Mouse (Mus musculus): ENCODE results near the gene Tma7. TPM values are rescaled to one million over a fixed set of nuclear protein-coding genes. Genes with fewer than 3 reads are reported as not detected.

Tma7 gene
- polyA plus RNA-seq, 1 experiment from 2014 or later, result 683 TPM

- ATAC-seq, result no peak
- H3K4me1 ChIP-seq (replicated peaks; ENCODE audit: control insufficient read depth, insufficient read depth, low read length), result no peaks in the 10 kb centered on the region
- H3K27me3 ChIP-seq (replicated peaks; ENCODE audit: control insufficient read depth, insufficient read depth, low read length), result no peaks in the 10 kb centered on the region
- no peak for TF ChIP-seq CTCF (IDR thresholded peaks at IDR 0.05; ENCODE audit: low read depth)
- H3K4me3 ChIP-seq (ENCODE audit: low read depth, low read length), result no peak overlapping the region
- H3K27ac ChIP-seq (ENCODE audit: low read depth, low read length), result no peak overlapping the region
- H3K9me3 ChIP-seq (ENCODE audit: control insufficient read depth), result no peaks in the 10 kb centered on the region
- H3K36me3 ChIP-seq (ENCODE audit: control insufficient read depth, insufficient read depth), result no peaks in the 10 kb centered on the region
- no peak overlapping the region for H3K9ac ChIP-seq (ENCODE audit: low read depth, low read length)
- H3K4me2 ChIP-seq (replicated peaks; ENCODE audit: low read depth), result no peak overlapping the region
- 85% methylated on average over 3 of the region's 3 CpGs for WGBS
Observed at GRCm38 (mm10) chr9:109124164-109124563, 41.8 kb upstream of the Tma7 start.

- H3K36me3 ChIP-seq (ENCODE audit: control insufficient read depth, insufficient read depth), result no peaks in the 10 kb centered on the region
- TF ChIP-seq CTCF (IDR thresholded peaks at IDR 0.05; ENCODE audit: low read depth), result no peak
- 40% methylated on average over 6 of the region's 6 CpGs for WGBS
- H3K27ac ChIP-seq (ENCODE audit: low read depth, low read length), result no peak overlapping the region
- no peaks in the 10 kb centered on the region for H3K27me3 ChIP-seq (replicated peaks; ENCODE audit: control insufficient read depth, insufficient read depth, low read length)
- H3K4me1 ChIP-seq (replicated peaks; ENCODE audit: control insufficient read depth, insufficient read depth, low read length), result no peaks in the 10 kb centered on the region
- ATAC-seq, result no peak
- no peaks in the 10 kb centered on the region for H3K9me3 ChIP-seq (ENCODE audit: control insufficient read depth)
- H3K4me2 ChIP-seq (replicated peaks; ENCODE audit: low read depth), result no peak overlapping the region
- H3K4me3 ChIP-seq (ENCODE audit: low read depth, low read length), result no peak overlapping the region
- H3K9ac ChIP-seq (ENCODE audit: low read depth, low read length), result no peak overlapping the region
Observed at GRCm38 (mm10) chr9:109123266-109123665, 40.9 kb upstream of the Tma7 start.

- Histone ChIP-seq H3K4me1 (replicated peaks; ENCODE audit: control insufficient read depth, insufficient read depth, low read length) (no peaks in the 10 kb centered on the region), H3K4me3 (ENCODE audit: low read depth, low read length) (no peak overlapping the region), H3K4me2 (replicated peaks; ENCODE audit: low read depth) (no peak overlapping the region), H3K27ac (ENCODE audit: low read depth, low read length) (no peak overlapping the region), H3K9me3 (ENCODE audit: control insufficient read depth) (no peaks in the 10 kb centered on the region), H3K36me3 (ENCODE audit: control insufficient read depth, insufficient read depth) (no peaks in the 10 kb centered on the region), H3K9ac (ENCODE audit: low read depth, low read length) (no peak overlapping the region), H3K27me3 (replicated peaks; ENCODE audit: control insufficient read depth, insufficient read depth, low read length) (no peaks in the 10 kb centered on the region)
- ATAC-seq, result no peak
- WGBS, result 45% methylated on average over 2 of the region's 2 CpGs
- TF ChIP-seq CTCF (IDR thresholded peaks at IDR 0.05; ENCODE audit: low read depth), result peak; percentile 80
Observed at GRCm38 (mm10) chr9:109122553-109123085, 40.2 kb upstream of the Tma7 start.

- H3K4me1 ChIP-seq (replicated peaks; ENCODE audit: control insufficient read depth, insufficient read depth, low read length), result no peaks in the 10 kb centered on the region
- no peaks in the 10 kb centered on the region for H3K36me3 ChIP-seq (ENCODE audit: control insufficient read depth, insufficient read depth)
- no peaks in the 10 kb centered on the region for H3K9me3 ChIP-seq (ENCODE audit: control insufficient read depth)
- no peak overlapping the region for H3K4me2 ChIP-seq (replicated peaks; ENCODE audit: low read depth)
- no peak overlapping the region for H3K9ac ChIP-seq (ENCODE audit: low read depth, low read length)
- H3K27me3 ChIP-seq (replicated peaks; ENCODE audit: control insufficient read depth, insufficient read depth, low read length), result no peaks in the 10 kb centered on the region
- no peak for TF ChIP-seq CTCF (IDR thresholded peaks at IDR 0.05; ENCODE audit: low read depth)
- no peak overlapping the region for H3K4me3 ChIP-seq (ENCODE audit: low read depth, low read length)
- H3K27ac ChIP-seq (ENCODE audit: low read depth, low read length), result no peak overlapping the region
- WGBS, result 92% methylated on average over 6 of the region's 6 CpGs
- no peak for ATAC-seq
Observed at GRCm38 (mm10) chr9:109120956-109121355, 38.6 kb upstream of the Tma7 start.

- TF ChIP-seq CTCF (IDR thresholded peaks at IDR 0.05; ENCODE audit: low read depth), result no peak
- Histone ChIP-seq H3K9ac (ENCODE audit: low read depth, low read length) (no peak overlapping the region), H3K4me3 (ENCODE audit: low read depth, low read length) (no peak overlapping the region), H3K27me3 (replicated peaks; ENCODE audit: control insufficient read depth, insufficient read depth, low read length) (no peaks in the 10 kb centered on the region), H3K9me3 (ENCODE audit: control insufficient read depth) (no peaks in the 10 kb centered on the region), H3K36me3 (ENCODE audit: control insufficient read depth, insufficient read depth) (0 out of 2 replicates have a peak, but pooled peaks cover 5% of the 10 kb centered on the region), H3K27ac (ENCODE audit: low read depth, low read length) (no peak overlapping the region), H3K4me2 (replicated peaks; ENCODE audit: low read depth) (no peak overlapping the region), H3K4me1 (replicated peaks; ENCODE audit: control insufficient read depth, insufficient read depth, low read length) (no peaks in the 10 kb centered on the region)
- WGBS, result 65% methylated on average over 9 of the region's 9 CpGs
- no peak for ATAC-seq
Observed at GRCm38 (mm10) chr9:109119571-109119970, 37.2 kb upstream of the Tma7 start.

- Histone ChIP-seq H3K4me2 (replicated peaks; ENCODE audit: low read depth) (no peak overlapping the region), H3K9me3 (ENCODE audit: control insufficient read depth) (no peaks in the 10 kb centered on the region), H3K36me3 (ENCODE audit: control insufficient read depth, insufficient read depth) (0 out of 2 replicates have a peak, but pooled peaks cover 6% of the 10 kb centered on the region), H3K9ac (ENCODE audit: low read depth, low read length) (no peak overlapping the region), H3K27me3 (replicated peaks; ENCODE audit: control insufficient read depth, insufficient read depth, low read length) (no peaks in the 10 kb centered on the region), H3K27ac (ENCODE audit: low read depth, low read length) (no peak overlapping the region), H3K4me1 (replicated peaks; ENCODE audit: control insufficient read depth, insufficient read depth, low read length) (no peaks in the 10 kb centered on the region), H3K4me3 (ENCODE audit: low read depth, low read length) (no peak overlapping the region)
- 71% methylated on average over 4 of the region's 4 CpGs for WGBS
- no peak for ATAC-seq
- no peak for TF ChIP-seq CTCF (IDR thresholded peaks at IDR 0.05; ENCODE audit: low read depth)
Observed at GRCm38 (mm10) chr9:109118106-109118505, 35.7 kb upstream of the Tma7 start.

- no peak for TF ChIP-seq CTCF (IDR thresholded peaks at IDR 0.05; ENCODE audit: low read depth)
- H3K4me2 ChIP-seq (replicated peaks; ENCODE audit: low read depth), result no peak overlapping the region
- no peak overlapping the region for H3K4me3 ChIP-seq (ENCODE audit: low read depth, low read length)
- no peak for ATAC-seq
- 91% methylated on average over 10 of the region's 10 CpGs for WGBS
- peaks cover 22% of the 10 kb centered on the region for H3K36me3 ChIP-seq (ENCODE audit: control insufficient read depth, insufficient read depth)
- H3K9ac ChIP-seq (ENCODE audit: low read depth, low read length), result no peak overlapping the region
- no peaks in the 10 kb centered on the region for H3K27me3 ChIP-seq (replicated peaks; ENCODE audit: control insufficient read depth, insufficient read depth, low read length)
- H3K9me3 ChIP-seq (ENCODE audit: control insufficient read depth), result no peaks in the 10 kb centered on the region
- H3K27ac ChIP-seq (ENCODE audit: low read depth, low read length), result no peak overlapping the region
- no peaks in the 10 kb centered on the region for H3K4me1 ChIP-seq (replicated peaks; ENCODE audit: control insufficient read depth, insufficient read depth, low read length)
Observed at GRCm38 (mm10) chr9:109116205-109116604, 33.8 kb upstream of the Tma7 start.
